Mouse (Mus musculus) ES-CJ7 (cell line): ENCODE measurements at regions not wholly inside any gene's neighbourhood (a gene's known extent, or its start where the extent isn't known, plus 50 kb on each side); places are given as distances from the start of the nearest gene placed in this dataset.
"Not testable (repeated sequence)": the region's sequence is repeated elsewhere in the genome, so short reads cannot be mapped to it uniquely, and the experiment has no call there.

Experiments used
- DNase-seq: peaks from one replicate; pipeline ENCODE4 v3.0.0; 2011; ENCODE audit warnings: low read depth, low spot score

DNA sequence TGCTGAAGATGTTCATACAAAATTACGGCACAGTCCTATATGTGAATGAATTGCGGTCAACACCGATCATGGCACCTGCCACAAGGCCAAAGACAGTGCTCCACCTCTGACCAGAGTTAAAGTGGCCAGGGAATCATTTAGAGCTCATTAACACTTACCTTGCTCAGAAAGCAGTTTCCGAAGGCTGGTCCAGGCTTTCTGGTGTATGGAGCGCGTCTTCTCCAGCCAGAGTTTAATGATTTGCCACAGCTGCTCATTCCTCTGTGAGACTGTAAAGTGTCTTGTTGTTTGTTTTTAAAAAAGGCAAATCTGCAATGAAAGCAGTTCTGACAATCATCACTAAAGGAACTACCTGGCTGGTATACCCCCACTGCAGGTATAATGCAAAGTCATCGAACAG, 256.7 kb downstream of the Nfkbiz start:
- no peak for DNase-seq

DNA sequence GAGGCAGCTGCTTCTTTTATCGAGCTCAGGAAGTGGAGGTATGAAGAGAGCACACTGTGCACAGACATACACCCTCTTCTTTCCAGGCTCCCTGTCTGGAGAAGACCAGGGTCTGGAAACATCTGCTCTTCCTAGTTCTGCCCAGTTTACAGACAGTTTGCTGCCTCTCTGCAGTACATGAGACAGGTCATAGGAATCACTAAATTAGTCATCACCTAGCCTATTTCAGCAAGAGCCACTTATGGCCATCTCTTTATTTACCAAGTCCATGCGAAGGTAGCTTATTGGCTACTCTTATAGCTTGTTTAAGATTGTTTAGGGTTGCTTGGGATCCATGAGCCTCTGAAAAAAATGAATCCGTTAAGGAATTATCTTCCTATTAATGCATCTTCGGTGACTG, 257.9 kb downstream of the Nfkbiz start:
- no peak for DNase-seq

DNA sequence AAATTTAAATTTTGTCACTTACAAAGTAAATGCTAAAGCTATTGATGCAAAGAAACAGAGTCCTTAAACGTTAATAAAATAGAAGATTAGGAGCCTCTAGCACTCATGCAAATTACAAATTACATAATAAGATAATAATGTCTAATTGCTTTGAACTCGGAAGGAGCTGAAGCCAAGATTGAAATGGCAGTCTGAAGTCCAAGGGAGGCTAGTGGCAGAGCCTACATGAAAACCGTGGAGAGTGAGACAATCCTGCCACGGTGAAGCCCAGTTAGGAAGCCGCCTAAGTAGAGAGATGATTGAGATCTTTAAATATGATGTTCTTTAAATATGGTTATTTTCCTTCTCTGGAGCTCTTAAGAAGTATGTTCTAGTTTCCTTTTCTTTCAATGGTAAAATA, 260.0 kb downstream of the Nfkbiz start:
- DNase-seq = no peak

DNA sequence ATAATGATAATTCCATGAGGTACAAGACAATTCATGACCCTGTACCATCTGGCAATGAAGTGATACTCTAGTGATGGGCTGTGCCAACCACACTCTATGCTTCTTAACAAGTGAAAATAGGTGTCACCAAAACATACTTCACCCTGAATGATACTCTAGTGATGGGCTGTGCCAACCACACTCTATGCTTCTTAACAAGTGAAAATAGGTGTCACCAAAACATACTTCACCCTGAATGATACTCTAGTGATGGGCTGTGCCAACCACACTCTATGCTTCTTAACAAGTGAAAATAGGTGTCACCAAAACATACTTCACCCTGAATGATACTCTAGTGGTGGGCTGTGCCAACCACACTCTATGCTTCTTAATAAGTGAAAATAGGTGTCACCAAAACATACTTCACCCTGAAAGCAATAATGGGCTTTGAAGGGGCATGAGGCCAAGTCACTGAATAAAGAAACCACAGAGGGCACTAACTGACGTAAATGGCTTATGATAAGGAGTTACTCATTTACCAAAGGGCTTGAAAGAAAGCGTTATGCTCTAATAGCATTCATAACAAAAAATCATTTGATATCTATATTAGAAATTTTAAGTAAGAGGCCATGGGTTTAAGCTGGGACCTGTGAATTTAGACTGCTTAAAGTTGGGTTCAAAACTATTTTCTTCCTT, 263.0 kb downstream of the Nfkbiz start:
- DNase-seq = not testable (repeated sequence)

DNA sequence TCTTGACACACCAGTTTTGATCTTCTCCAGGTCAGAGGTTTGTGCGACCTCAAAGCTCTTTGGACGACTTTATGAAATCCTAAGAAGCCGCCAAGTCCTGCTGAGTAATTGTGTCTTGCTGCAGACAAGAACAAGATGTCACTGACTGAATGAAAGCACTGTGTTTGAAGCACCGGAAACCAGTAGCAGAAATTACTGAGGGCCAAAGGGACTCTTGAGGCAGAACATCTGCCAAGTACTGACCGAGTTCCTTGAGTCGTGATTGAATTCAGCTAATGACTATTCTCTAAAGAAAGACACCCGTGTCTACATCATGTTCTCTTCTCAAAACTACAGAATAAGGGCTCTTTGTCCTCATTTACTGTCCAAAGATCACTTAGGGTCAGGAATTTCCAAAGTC, 267.6 kb downstream of the Nfkbiz start:
- no peak for DNase-seq

DNA sequence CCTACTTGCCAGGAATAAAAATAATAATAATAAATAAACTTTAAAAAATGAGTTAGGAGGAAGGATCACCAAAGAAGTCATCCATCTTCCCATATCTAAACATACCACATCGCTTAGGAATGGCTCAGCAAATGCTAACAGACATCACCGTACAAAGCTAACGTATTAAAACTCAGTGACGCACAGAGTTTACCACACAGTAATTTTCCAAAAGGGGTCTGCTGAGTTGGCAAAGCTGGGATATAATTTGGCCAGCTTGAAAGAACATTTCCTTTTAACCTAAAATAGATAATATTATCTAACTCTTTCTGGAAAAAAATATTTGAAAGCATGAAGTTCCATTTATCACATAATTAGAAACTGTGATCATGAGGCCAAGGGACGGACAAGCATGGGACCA, 268.6 kb downstream of the Nfkbiz start:
- DNase-seq = no peak

DNA sequence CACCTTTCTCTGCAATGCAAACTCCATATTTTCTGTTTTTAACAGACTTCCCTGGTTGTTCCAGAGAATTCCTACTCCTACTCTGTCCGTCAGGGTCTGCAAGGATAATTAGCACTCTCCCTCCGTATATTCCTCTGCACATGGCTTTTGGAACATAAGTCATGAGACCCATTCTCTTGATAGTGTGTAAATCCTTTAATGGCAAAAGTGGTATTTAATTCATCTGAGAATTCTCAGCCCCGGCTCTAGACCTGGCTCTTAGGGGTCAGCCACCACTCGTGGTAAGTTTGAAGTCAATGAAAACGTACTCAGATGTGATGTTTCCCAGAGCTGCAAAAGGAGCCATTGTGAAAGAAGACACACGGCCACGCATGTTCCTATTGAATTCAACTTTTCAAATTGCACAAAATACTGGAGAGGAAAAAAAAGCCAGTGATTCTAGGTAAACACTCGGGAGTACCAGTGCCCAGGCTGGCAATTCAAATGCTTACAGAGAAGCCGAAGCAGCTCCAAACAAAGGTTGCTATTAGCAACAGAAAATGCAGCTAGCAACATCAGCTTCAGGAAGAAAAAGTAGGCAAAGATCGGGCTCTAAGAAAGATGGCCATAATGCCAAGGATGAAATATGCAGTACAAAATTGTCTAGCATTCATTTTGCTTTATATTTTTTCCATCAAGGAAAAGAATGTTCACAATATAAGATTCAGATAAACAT, 258.2 kb upstream of the Zpld1 start:
- DNase-seq = no peak

DNA sequence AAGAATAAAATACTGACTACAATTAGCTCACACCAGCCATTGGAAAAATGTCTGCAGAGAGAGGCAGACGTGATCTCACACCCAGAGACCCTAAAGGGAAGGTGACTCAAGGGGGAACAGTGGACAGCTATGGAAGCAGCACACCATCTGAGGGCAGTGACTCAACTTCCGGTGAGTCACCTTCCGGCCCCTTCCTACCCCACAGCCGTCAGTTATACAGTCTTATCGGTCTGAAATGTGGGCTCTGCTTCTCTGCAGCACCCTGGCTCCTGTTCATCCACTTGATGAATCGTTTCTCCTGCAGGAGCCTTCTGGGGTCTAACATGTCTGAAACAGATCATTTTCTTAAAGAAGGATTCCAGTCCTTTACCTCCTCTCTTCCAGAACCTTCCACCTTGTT, 257.4 kb upstream of the Zpld1 start:
- no peak for DNase-seq

DNA sequence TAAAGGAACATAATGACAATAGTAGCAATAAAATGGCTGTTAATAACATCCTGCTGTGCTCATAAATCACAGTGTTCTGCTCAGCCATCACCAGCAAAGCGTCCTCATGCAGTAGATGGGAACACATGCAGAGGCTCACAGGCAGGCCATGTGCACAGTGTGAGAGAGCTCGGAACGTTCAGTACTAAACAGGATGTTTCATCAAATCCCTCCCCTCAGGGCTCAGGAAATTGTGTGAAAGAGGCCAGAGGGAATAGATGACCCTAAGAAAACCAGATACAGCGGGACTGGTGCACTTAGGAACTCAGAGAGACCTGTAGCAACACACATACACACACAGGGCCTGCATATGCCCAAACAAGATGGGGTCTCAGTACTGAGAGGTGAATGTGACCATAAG, 256.1 kb upstream of the Zpld1 start:
- DNase-seq = no peak

DNA sequence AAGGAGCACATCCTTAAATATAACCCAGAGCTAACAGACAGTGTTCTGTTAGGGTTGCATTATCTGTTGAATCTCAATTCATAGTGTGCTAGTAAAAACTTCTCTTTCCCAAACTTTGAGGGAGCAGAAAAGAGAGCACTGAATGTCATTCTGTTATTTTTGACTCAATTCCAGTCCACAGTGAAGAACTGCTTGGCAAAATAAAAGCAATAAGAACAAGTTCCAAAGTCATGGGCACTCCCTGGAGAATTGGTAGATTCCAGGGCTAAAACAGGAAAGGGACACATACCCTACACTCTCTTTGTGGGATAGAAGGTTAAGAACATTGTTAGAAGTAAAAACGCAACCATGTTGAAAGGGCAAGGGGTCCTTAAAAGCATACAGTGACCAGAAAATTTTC, 253.6 kb upstream of the Zpld1 start:
- no peak for DNase-seq

DNA sequence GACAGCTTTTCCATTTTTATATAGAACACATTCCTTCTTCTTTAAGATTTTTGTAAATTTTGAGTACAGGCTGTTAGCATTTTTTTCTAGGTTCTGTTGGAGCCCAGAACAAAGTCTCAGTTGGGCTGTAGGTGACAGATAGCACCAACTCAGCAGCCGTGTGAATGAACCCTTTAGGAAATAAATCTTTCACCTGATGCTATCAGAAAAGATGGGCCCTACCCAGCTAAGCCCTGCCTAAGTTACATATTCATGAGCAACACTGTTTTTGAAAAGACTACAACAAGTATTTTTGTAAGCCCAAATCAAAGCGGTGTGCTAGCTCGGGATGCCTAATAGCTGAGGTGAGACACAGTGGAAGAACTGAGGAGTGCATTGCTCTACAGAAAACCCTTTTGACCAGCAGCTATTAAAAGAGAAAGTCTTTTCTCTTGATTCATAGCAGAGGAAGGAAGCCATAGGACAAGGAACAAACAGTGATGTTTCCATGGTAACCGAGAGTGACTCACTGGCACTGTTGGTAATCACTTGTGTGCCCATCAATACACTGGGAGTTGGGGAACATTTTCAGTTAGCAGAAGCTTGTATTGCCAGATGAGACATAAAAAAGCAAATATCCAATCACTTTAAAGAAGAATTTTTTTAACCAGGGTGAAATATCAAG, 253.0 kb upstream of the Zpld1 start:
- DNase-seq = no peak

DNA sequence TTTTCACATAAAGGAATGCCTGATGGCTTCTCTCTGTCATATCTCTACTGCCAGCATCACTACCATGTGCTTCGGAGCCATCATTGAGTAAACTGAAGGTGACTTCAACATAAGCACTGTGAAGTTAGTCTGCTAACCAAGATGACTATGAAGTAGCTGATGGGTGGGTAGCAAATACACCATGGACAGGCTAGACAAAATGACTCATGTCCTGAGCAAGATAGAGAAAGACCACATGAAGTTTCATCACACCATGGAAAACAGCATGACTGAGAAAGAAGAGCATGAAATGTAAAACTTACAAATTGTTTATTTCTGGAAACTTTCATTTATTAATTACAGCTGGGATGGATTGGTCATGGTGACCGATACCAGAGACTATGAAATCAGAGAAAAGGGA, 249.3 kb upstream of the Zpld1 start:
- DNase-seq = no peak

DNA sequence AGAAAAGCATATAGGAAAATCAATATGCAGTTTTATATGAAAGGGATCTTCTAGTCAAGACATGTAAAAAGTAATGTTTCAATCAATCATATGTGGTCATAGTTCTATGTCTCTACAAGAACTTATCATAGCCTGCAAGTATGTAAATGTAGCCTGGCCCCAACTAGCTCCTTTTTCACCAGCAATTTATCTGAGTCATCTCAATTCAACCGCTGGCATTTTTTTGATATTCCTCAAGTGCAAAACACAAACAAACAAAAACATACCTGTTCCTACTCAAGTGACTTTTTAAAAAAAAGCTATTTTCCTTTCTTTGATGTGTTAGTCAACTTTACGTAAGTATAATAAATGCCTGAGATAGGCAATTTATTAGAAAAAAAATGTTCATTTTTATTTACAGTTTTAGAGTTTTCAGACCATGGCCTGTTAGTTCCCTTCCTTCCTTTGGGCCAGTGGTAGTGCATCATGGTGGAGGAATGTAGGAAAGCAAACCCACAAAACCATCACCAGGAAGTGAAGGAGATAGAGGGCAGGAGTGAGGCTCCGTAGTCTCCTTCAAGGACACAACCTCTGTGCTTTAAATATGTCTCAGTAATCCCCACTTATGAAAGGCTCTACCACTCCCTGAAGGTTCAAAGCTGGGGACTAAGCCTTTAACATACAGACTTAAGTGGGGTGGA, 242.7 kb upstream of the Zpld1 start:
- DNase-seq = no peak

DNA sequence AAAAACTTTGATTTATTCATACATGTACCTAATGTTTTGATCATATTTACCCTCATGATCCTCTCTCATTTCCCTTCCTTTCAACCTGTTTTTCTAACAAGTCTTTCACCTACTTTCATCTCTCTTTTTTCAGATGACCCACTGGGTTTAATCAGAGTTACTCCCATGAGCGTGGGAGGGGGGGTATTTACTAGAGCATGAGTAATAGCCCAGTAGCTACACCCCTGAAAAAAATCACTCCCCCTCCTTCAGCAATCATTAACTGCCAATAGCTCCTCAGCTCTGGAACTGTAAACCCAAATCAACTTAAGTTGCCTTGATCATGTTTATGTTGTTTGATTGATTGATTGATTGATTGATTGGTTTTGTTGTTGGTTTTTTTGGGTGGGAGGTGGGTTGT, 241.4 kb upstream of the Zpld1 start:
- no peak for DNase-seq

DNA sequence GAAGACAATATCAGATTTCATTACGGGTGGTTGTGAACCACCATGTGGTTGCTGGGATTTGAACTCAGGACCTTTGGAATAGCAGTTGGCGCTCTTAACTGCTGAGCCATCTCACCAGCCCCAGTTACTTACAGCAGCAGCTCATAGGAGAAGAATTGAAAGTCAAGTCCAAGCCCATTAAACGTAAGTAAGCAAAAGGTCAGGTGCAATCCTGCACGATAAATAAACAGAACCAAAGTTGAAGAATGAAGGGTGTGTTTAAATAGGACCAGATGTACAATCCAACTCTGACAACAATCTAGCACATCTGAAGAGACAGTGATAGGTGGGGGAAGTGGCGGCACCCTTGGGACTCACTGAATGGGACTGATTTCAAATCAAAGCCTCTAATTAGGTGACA, 239.8 kb upstream of the Zpld1 start:
- no peak for DNase-seq

DNA sequence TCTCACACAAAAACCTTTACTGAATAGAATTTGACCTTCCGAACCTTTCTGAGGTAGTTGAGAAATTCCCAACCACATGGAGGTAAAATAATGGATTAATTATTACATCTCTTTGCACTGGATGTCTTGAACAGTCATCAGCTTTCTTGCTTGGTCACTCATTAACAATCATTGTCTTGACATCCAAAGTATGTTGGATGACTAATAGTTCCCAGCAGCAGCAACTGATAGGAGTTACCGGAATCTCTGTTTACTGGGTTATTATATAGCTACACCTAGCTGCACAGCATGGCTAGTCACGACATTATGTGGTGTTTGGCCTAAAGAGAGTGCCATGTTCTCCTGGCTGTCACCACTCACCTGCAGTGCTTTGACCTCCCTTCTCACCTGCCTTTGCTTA, 234.9 kb upstream of the Zpld1 start:
- DNase-seq = no peak

DNA sequence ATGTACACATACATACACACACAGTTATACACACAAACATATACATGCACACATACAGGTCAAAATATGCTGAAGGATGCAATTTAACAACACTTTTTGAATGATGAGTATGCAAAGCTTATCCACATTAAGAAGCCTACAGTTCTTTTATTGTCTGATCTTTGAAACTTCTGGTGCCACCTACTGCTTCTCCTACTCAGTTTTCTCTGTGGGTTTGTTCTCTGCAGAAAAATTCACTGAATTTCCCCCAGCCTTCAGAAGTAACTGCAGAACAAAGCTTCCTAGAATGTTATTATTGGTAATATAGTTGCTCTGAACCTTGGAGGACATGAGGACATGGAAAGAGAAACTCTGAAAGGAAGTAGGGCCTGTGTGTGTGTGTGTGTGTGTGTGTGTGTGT, 233.1 kb upstream of the Zpld1 start:
- DNase-seq = no peak

DNA sequence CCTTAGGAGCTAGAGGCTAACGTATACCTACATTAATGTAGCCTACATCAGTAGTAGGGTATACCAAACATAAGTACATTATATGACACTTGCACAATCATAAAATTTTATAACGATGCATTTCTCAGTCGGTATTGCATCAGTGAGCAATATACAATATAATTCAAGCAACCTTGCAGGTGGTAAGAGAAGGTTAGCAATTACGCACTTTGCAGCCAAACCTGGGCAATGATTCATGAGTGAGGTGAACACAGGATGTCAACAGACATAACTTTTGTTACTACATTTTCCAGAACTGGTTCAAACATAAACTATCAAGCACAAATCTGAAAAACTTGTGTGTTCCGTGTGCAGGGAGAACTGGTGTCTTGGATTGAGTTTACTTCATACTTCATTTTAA, 229.9 kb upstream of the Zpld1 start:
- no peak for DNase-seq

DNA sequence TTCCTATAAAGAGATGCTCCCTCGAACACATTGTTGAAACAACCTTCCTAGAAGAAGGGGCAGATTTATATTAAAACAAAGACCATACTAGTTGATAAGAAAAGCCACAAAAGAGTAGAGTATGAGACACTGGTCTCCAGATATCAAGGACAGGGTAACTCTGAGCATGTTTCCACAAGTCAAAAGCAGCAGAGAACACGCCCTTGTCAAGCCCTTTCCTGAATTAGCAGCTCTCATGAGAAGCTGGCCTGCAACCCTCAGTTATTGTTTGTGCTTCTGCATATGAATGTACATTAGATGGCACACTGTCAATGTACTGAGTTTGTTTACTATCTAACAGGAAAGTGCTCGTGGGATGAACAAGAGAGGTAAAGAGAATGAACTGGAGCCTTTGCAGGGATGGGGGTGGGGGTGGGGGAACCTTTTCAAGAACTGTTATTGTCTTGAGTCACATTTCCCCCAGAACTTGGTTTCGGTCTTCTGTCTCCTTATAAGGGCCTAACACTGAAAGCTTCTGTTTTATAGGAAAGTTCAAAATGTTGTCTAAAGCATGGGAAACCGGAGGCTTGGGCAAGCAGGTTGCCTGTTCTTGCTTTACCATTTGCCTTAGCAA, 228.6 kb upstream of the Zpld1 start:
- DNase-seq = no peak

DNA sequence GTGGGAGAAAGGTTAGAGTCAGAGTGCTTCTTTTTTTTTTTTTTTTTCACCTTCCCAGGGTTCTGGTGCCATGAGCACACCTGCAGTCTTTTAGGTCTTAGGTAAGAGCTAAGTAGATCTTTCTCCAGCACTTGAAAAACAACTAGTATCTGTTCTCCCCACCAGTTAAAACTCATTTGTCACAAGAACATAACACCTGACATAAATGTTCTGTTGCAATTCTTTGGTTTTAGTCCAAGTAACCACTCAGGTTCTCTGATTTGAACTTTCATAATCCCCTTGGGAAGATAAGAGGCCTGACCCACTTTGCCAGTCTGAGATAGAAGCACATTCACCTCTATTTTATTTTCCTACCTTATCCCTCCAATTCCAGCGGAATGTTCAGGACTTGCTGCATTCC, 225.5 kb upstream of the Zpld1 start:
- DNase-seq = no peak

DNA sequence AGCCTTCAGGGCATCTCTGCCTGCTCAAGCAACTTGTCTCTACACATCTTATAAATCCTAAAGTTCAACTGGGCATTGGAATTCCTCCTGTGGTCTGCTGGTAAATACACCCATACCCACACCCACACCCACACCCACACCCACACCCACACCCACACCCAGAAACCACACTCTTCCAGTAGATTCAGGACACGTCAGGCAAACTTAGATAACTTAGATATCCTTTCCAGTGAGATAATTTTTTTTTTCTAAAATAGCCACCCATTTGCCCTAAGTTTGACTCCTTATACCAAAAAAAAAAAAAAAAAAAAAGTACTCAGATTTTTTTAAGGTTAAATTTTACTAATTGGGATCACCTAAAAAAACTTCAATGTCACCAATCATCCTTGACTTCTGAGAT, 224.5 kb upstream of the Zpld1 start:
- DNase-seq = no peak

DNA sequence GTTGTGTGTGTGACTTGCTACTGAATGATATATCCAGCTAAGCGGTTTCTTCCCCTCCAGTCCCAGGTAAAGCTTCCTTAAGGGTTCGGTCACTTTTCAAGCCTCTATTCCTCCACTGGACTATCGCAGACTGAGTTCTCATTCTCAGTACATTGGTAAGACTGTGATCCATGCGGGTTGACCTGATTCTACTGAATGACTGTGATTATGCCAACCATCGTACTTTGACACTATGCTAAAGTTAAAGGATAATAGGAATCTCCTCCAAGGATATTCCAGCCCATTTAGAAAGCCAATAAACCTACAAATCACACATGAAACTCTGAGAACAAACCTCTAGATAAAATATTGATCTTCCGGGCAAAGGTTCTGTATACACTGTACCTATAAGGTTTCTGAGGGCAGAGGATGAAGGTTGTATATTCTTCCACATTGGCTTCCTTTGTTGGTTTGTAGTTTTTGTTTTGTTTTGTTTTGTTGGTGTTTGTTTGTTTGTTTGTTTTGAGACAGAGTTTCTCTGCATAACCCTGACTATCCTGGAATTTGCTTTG, 223.7 kb upstream of the Zpld1 start:
- DNase-seq = no peak
